Mouse (Mus musculus): ENCODE results near the gene Cpt1a.

Gene Cpt1a
- long read RNA-seq, experiment 1, full-length matches to known transcripts: 16 of 53 reads
- long read RNA-seq, experiment 1, partial matches to known transcripts: 33 of 53 reads
- long read RNA-seq, experiment 1, other reads (novel, unspliced or antisense): 4 of 53 reads
- long read RNA-seq, experiment 2, full-length matches to known transcripts: 14 of 55 reads
- long read RNA-seq, experiment 2, partial matches to known transcripts: 13 of 55 reads
- long read RNA-seq, experiment 2, other reads (novel, unspliced or antisense): 28 of 55 reads

DNA sequence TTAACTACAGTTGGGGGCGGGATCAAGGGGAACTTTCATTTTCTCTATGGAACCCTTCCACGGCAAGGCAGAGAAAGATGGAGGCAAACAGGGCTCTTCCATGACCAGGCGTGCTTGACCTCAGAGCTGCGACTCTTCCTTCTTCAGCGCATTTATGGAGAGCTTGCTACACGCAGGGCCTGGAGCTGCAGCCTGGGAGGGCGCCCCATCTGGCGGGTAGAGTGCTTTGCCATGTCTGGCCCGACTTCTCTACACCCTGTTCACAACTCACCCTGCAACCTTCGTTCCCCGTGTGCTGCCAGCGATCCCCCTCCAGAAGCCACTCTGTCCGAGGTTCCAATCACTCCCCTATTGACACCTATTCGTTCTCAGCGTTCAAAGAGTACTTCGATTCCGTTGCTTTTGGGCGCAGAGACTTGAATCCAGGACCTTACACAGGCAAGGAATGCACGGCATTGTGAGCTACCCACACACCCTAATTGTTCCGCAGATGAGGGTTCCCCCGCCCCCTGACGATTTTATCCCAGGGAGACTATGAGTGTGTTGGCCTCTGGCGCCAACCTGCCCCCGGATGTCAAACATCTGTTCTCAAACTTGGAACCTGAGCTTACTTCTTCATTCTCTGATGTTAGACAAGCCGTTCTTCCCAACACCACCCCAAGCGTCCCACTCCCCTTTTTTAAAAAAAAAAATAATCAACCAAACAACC, at the start of gene Cpt1a:
Cpt1a (plus strand) TSS at position 74 of the 709 bp plus-strand sequence.
- intact Hi-C loops (cut with DNase I): loop anchor here (5.0 kb wide), 1 partner anchor 65 kb away; the partner anchor contains the start of gene Tesmin

DNA sequence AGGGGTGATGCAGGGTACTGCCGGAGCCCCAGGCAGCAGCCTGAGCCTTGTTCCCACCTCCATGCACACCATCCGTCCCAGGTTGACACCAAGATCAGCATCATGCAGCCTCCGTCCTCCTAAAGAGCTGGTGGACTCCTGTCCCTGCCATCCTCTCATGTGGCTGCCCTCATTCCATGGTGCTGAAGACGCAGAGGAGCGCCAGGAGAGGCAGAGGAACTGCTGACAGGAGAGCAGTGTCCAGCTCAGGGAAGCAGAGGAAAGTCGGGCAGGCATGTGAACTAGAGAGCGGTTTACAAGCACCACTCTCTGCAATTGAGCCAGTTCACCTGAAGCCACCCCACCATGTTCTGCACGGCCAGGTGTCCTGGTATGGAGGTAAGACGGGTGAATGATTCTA, 48.8 kb upstream of the Cpt1a start:
- intact Hi-C loops (cut with DNase I): no loop called here

GRCm38 (mm10) chr19:3275744-3276365, 46.3 kb upstream of the Cpt1a start:
- intact Hi-C loops (cut with DNase I): no loop called here

DNA sequence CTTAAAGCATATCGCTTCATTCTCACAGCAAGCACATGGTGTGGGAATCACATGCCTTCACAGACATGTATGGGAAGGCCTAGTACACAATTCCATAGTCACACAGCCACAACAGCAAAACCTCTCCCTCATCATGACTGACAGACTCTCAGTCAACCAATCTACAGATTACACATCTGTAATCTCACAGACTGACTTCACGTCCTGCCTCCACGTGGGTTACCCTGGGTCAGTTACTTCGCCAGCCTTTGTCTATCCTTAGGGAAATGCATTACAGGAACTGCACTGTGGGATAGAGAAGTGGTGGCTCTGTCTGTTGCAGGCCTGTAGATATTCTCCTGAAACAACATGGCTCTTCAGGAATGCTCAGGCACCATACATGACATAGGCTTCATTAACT, 40.2 kb upstream of the Cpt1a start:
- intact Hi-C loops (cut with DNase I): no loop called here

DNA sequence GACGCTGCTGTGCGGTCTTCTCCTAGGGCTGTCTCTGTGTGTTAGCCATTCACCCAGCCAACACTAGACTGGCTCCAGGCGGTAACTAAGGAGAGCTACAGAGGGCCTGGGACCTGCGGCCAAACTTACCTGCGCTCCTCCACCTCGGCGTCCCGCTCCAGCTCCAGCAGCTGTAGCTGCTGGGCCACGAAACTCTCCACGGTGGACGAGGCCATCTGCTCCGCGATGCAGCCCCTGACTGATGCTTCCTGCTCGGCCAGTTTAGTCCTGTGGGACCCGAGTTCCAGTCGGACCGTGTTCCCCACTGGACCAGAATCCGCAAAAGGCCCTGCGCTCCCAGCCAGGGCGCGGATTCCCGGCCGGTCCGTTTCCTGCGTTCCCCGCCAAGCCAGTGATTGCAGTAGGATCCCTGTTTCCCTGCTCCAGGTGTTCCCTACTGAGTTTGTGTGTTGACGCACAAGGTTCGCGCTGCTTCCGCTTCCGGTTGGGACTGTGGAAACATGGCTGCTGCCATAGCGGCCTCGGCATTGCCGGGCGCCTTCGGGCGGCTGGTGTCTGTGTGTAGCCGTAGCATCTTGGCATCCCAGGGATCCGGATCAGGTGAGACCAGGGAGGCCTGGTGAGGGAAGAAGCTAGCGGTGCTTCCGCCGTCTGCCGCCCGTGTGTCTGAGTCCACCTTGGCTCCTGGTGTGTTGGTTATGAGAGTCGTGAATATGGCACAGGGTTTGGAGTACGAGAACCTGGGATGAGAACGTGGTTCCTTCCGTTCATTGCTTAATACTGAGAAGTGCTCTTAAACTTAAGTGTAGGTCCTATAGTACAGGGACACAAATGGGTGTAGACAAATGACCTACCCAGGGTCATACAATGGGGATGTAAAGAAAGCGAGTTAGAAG, 39.3 kb upstream of the Cpt1a start, which contains the start of the genes Mrpl21 and Ighmbp2:
Mrpl21 (plus strand) TSS at position 330 of the 896 bp plus-strand sequence.
Ighmbp2 (minus strand) TSS at position 446 of the 896 bp plus-strand sequence.
- intact Hi-C loops (cut with DNase I): no loop called here

GRCm38 (mm10) chr19:3289006-3289405, 33.1 kb upstream of the Cpt1a start:
- intact Hi-C loops (cut with DNase I): no loop called here

DNA sequence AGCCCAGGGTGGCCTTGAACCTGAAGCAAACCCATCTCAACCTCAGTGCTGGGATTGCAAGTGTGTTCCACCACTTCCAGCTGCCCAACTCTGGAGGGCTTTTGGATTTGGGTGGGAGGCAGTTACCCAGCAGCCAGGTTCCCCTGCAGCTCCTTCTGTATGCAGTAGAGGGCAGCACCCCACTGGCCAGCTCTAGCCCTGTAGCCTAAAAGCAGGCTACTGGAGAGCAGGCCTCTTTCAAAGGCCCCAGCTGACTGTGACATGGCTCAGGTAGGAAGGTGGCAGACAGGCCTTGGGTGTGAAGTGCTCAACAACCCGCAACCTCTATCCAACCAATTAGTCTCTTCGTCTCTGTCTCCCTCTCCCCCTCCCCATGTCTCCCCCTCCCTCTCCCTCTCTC, 30.1 kb upstream of the Cpt1a start:
- intact Hi-C loops (cut with DNase I): loop anchor here (5.0 kb wide), 2 partner anchors 65 to 85 kb away; no protein-coding TSS in a partner anchor

DNA sequence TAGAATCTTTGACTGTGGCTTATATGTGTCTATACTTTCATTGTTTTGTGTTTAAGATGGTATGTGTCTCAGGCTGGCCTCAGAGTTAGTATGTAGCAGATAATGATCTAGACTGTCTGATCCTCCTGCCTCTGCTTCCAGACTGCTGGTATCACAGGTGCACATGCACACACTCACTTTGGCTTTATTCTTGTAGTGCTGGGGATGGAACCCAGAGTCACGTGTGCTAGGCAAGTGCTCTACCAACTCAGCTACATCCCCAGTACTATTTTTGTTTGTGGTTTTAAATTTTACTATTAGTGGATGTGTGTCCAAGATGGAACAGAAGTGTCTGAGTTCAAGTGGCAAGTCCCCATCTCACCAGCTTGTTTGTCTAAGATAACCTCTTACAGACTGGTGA, 29.1 kb upstream of the Cpt1a start:
- intact Hi-C loops (cut with DNase I): loop anchor here (5.0 kb wide), 2 partner anchors 64 to 84 kb away; no protein-coding TSS in a partner anchor

DNA sequence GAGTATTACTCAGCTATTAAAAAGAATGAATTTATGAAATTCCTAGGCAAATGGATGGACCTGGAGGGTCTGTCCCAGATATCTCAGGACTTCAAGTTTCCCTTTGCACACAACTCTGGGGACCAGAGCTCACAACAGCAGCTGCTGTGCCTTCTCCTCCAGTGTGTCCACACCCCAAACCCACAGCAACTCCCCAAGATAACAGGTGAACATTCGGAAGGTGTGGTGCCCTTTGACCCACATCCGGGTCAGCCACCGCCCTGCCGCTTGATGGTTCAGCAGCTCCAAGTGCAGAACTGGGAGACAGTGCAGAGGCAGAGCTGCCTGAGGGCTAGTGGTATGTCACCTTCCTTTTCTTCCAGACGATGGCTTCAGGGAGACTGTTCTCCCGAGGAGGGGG, 26.9 kb upstream of the Cpt1a start:
- intact Hi-C loops (cut with DNase I): no loop called here

DNA sequence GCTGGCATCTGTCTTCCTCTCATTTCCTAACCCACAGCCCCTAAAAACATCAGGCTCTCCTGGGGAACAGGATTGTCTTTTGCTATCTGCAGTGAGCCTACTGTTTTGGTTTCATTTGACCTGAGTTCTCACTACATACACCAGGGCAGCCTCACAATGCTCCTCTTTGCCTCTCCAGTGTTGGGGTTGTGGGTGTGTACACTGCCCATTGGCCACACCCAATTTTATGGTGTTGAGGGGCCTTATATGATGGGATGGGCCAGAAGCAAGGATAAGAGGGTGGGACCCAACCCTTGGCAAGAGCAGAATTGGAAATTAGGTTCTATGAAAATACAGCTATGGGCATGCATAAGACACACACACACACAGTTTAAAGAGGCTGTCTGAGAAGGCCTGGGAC, 25.1 kb upstream of the Cpt1a start:
- intact Hi-C loops (cut with DNase I): no loop called here

DNA sequence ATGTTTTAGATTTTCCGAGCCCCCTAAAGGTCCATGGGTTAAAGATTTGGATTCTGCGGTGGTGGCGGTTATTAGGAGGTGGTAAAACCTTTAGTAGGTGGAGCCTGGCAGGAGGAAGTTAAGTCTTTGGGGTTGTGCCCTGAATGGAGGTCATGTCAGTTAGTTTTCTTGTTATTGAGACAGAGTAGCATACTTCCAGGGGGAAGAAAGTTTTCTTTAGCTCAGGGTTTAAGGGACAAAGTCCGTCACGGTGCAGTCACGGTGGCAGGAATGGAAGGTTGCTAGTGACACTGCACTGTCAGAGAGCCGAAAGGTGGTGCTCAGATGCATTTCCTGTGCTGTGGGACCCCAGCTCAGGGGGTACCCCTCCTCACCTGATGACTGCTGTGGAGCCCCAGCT, 24.4 kb upstream of the Cpt1a start:
- intact Hi-C loops (cut with DNase I): no loop called here

- intact Hi-C loops (cut with DNase I): no loop called here
These were observed 18.1 kb upstream of the Cpt1a start for GRCm38 (mm10) chr19:3304017-3304416.

- intact Hi-C loops (cut with DNase I): no loop called here
These were observed 14.8 kb upstream of the Cpt1a start for GRCm38 (mm10) chr19:3307175-3307949.

DNA sequence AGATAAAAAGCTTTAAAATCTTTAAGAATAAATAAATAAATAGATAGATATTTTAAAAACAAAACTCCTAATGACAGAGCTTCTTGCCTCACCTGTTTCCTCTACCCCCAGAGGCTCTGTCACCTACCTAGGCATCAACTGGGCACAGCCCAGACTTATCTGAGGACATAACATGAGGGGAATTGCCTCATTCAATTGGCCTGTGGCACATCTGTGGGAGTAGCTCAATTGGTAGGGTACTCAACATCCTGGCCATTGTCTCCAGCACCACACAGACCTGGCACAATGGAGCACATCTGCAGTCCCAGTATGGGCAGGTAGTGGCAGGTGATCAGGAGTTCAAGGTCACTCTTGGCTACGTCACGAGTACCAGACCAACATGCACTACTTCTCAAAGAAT, 2.8 kb upstream of the Cpt1a start:
- intact Hi-C loops (cut with DNase I): no loop called here

- intact Hi-C loops (cut with DNase I): loop anchor here (5.0 kb wide), 1 partner anchor 67 kb away; the partner anchor contains the start of gene Tesmin
These were observed 2.0 kb upstream of the Cpt1a start for GRCm38 (mm10) chr19:3320086-3320485.

- intact Hi-C loops (cut with DNase I): loop anchor here (5.0 kb wide), 1 partner anchor 66 kb away; the partner anchor contains the start of gene Tesmin
These were observed 1.3 kb upstream of the Cpt1a start for GRCm38 (mm10) chr19:3320801-3321200.

DNA sequence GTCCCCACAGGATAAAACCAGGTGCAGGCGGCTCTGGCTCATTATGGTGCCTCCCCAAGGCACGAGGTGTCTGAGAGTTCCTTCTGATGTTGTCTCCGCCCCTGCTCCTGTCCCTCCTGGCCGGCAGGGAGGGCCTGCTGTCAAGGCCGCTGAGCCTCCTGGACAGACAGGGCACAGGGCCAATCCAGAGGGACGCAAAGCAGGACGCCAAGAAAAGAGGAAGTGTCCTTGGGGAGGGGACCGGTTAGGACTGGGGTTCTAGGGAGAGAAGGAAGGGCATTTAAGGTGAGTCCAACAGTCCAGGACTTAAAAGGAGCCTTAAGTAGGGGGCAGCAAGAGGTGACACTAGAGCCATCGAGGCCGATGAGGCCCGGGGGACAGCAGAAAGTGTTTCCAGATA, 517 bp upstream of the Cpt1a start:
- intact Hi-C loops (cut with DNase I): loop anchor here (5.0 kb wide), 1 partner anchor 66 kb away; the partner anchor contains the start of gene Tesmin

- intact Hi-C loops (cut with DNase I): loop anchor here (5.0 kb wide), 1 partner anchor 64 kb away; the partner anchor contains the start of gene Tesmin
These were observed 1.1 kb downstream of the Cpt1a start for GRCm38 (mm10) chr19:3323201-3323621.

DNA sequence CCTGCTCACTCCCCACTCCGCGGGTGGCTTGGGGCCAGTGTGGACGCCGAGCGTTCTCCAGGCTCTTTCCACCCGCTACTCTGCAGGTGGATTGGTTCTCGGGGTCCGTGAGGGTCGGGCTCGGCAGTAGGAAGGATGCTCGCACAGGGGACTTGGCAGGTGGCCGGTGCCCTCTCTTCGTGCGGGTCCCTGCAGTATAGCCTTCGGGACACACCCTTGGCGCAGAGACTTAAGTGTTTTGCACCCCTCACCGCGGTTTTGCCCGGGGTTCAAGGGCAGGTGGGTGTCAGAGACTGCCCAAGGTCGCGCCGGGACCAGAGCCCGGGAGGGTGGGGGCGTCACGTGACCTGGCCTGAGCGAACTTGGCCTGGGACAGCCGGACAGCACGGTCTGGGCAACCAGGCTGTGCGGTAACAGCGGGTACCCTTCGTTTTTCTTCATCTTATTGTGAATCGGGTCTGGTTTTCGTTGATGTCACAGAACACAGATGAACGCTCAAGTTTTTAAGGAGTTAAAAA, 1.7 kb downstream of the Cpt1a start:
- intact Hi-C loops (cut with DNase I): loop anchor here (5.0 kb wide), 1 partner anchor 63 kb away; the partner anchor contains the start of gene Tesmin
